Mouse (Mus musculus): ENCODE results near the gene Naa15. TPM values are rescaled to one million over a fixed set of nuclear protein-coding genes. Genes with fewer than 3 reads are reported as not detected.

The Naa15 gene
- total and polyA plus RNA-seq, 3 experiments = 27.6 to 95.3 (median 59.0) TPM

- DNase-seq (ENCODE audit: extremely low read depth) = no peak
- Histone ChIP-seq H3K4me2 (ENCODE audit: insufficient read depth, low read depth, poor library complexity, severe bottlenecking) (no peak overlapping the region), H3K4me3 (replicated peaks in 1 of 3; ENCODE audit: low read depth in 2 of 3, low read length in 2 of 3, poor library complexity in 1 of 3) (no peak overlapping the region), H3K9me3 (replicated peaks; ENCODE audit: low read length) (no peaks in the 10 kb centered on the region), H3K79me2 (replicated peaks; ENCODE audit: control insufficient read depth, extremely low read depth, insufficient read depth, poor library complexity, severe bottlenecking) (peaks cover 31% of the 10 kb centered on the region), H3K4me1 (ENCODE audit: control insufficient read depth in 1 of 2, insufficient read depth in 2 of 2) (peaks cover 6 to 45% of the 10 kb centered on the region in 2 experiments; a peak in 3 of 4 replicates), H3K36me3 (replicated peaks in 1 of 2; ENCODE audit: control insufficient read depth in 1 of 2, insufficient read depth in 1 of 2, low read length in 1 of 2) (peaks cover 0 to 30% of the 10 kb centered on the region in 2 experiments), H3K9ac (ENCODE audit: insufficient read depth, low read depth) (no peak overlapping the region), H3K27me3 (replicated peaks) (no peaks in the 10 kb centered on the region), H3K27ac (ENCODE audit: insufficient read depth, low read depth) (no peak overlapping the region)
- in situ Hi-C loops (cut with MboI; ENCODE audit: low pct_ligation_motif_present, low pct_unique_long_range_greater_than_20kb, low sequenced_read_pairs) = loop anchor here (10.0 kb wide), 3 partner anchors 158 to 758 kb away; no protein-coding TSS in a partner anchor
- dilution Hi-C loops (cut with MboI; ENCODE audit: extremely low pct_ligation_motif_present, extremely low pct_unique_long_range_greater_than_20kb, low sequenced_read_pairs) = no loop called here
- TF ChIP-seq E2F4 (IDR thresholded peaks at IDR 0.05; ENCODE audit: insufficient replicate concordance, low read depth, low read length) = no peak
- TF ChIP-seq ZC3H11A (IDR thresholded peaks at IDR 0.05; ENCODE audit: low read depth, low read length) = no peak
- no peak for TF ChIP-seq TBP (conservative IDR thresholded peaks at IDR 0.05; ENCODE audit: low read depth, low read length)
- TF ChIP-seq RAD21 (IDR thresholded peaks at IDR 0.05; ENCODE audit: low read depth, low read length) = no peak
- no peak for TF ChIP-seq IRF4 (IDR thresholded peaks at IDR 0.05; ENCODE audit: low read depth, low read length)
- TF ChIP-seq MAFK (IDR thresholded peaks at IDR 0.05; ENCODE audit: insufficient replicate concordance, low read length) = no peak
- TF ChIP-seq MEF2A (IDR thresholded peaks at IDR 0.05; ENCODE audit: borderline replicate concordance, low read depth, low read length) = no peak
- TF ChIP-seq HCFC1 (IDR thresholded peaks at IDR 0.05; ENCODE audit: low read depth, low read length) = no peak
- TF ChIP-seq POLR2A (IDR thresholded peaks at IDR 0.05; ENCODE audit: low read depth, low read length) = no peak
- no peak for TF ChIP-seq USF1 (IDR thresholded peaks at IDR 0.05; ENCODE audit: low read depth, low read length)
- TF ChIP-seq TCF12 (IDR thresholded peaks at IDR 0.05; ENCODE audit: low read depth, low read length) = no peak
These were observed 71.7 kb downstream of the Naa15 start for GRCm38 (mm10) chr3:51486491-51487195.

- peaks cover 14 to 60% of the 10 kb centered on the region in 2 experiments for H3K36me3 ChIP-seq (replicated peaks in 1 of 2; ENCODE audit: control insufficient read depth in 1 of 2, insufficient read depth in 1 of 2, low read length in 1 of 2)
- H3K79me2 ChIP-seq (replicated peaks; ENCODE audit: control insufficient read depth, extremely low read depth, insufficient read depth, poor library complexity, severe bottlenecking) = peaks cover 26% of the 10 kb centered on the region
- dilution Hi-C loops (cut with MboI; ENCODE audit: extremely low pct_ligation_motif_present, extremely low pct_unique_long_range_greater_than_20kb, low sequenced_read_pairs) (no loop called here), in situ Hi-C loops (cut with MboI; ENCODE audit: low pct_ligation_motif_present, low pct_unique_long_range_greater_than_20kb, low sequenced_read_pairs) (no loop called here)
- H3K4me3 ChIP-seq (replicated peaks in 1 of 3; ENCODE audit: low read depth in 2 of 3, low read length in 2 of 3, poor library complexity in 1 of 3) = no peak overlapping the region
- no peaks in the 10 kb centered on the region for H3K27me3 ChIP-seq (replicated peaks)
- no peak for DNase-seq (ENCODE audit: extremely low read depth)
- TF ChIP-seq TBP (conservative IDR thresholded peaks at IDR 0.05; ENCODE audit: low read depth, low read length) = no peak
- no peak for TF ChIP-seq SIN3A (IDR thresholded peaks at IDR 0.05; ENCODE audit: low read length)
- no peak for TF ChIP-seq JUN (IDR thresholded peaks at IDR 0.05; ENCODE audit: insufficient read depth, low read depth, low read length)
- TF ChIP-seq POLR2AphosphoS2 (IDR thresholded peaks at IDR 0.05; ENCODE audit: low read depth, low read length) = no peak
- TF ChIP-seq PAX5 (IDR thresholded peaks at IDR 0.05; ENCODE audit: low read length) = no peak
- no peak for TF ChIP-seq ZC3H11A (IDR thresholded peaks at IDR 0.05; ENCODE audit: low read depth, low read length)
- no peak for TF ChIP-seq ELF1 (IDR thresholded peaks at IDR 0.05; ENCODE audit: low read depth, low read length)
- TF ChIP-seq RAD21 (IDR thresholded peaks at IDR 0.05; ENCODE audit: low read depth, low read length) = no peak
- TF ChIP-seq HCFC1 (IDR thresholded peaks at IDR 0.05; ENCODE audit: low read depth, low read length) = no peak
- no peak for TF ChIP-seq ZMIZ1 (IDR thresholded peaks at IDR 0.05; ENCODE audit: low read depth, low read length)
- TF ChIP-seq MAFK (IDR thresholded peaks at IDR 0.05; ENCODE audit: insufficient replicate concordance, low read length) = no peak
- TF ChIP-seq MXI1 (IDR thresholded peaks at IDR 0.05; ENCODE audit: low read depth, low read length) = no peak
- H3K27ac ChIP-seq (ENCODE audit: insufficient read depth, low read depth) = no peak overlapping the region
- no peak overlapping the region for H3K9ac ChIP-seq (ENCODE audit: insufficient read depth, low read depth)
- peaks cover 7 to 38% of the 10 kb centered on the region in 2 experiments for H3K4me1 ChIP-seq (ENCODE audit: control insufficient read depth in 1 of 2, insufficient read depth in 2 of 2)
- no peaks in the 10 kb centered on the region for H3K9me3 ChIP-seq (replicated peaks; ENCODE audit: low read length)
- no peak overlapping the region for H3K4me2 ChIP-seq (ENCODE audit: insufficient read depth, low read depth, poor library complexity, severe bottlenecking)
These were observed 75.3 kb downstream of the Naa15 start for GRCm38 (mm10) chr3:51490088-51490753.

All from CH12.LX (cell line).